Mouse (Mus musculus) embryonic fibroblast, embryonic 13.5 days (primary cell): ENCODE results near the gene Hs3st2. TPM values are rescaled to one million over a fixed set of nuclear protein-coding genes. Genes with fewer than 3 reads are reported as not detected.

Experiments
- H3K27ac ChIP-seq: 2 replicates; pipeline ENCODE4 v1.5.1; 2012; ENCODE audit warnings: low read length, control low read depth, inconsistent platforms; ENCODE audit not compliant: insufficient read depth
- H3K4me1 ChIP-seq: 2 replicates; pipeline ENCODE4 v1.6.1; 2011; ENCODE audit warnings: low read length; ENCODE audit not compliant: control insufficient read depth, insufficient read depth
- H3K4me3 ChIP-seq: 2 replicates; pipeline ENCODE4 v1.5.1; 2011; ENCODE audit warnings: mild to moderate bottlenecking, control low read depth, low read length; ENCODE audit not compliant: insufficient read depth
- CTCF ChIP-seq: IDR thresholded peaks from 2 replicates; pipeline ENCODE4 v1.5.1; 2011; ENCODE audit warnings: mild to moderate bottlenecking, control low read depth, low read length, moderate library complexity, borderline replicate concordance; ENCODE audit not compliant: insufficient read depth
- POLR2A ChIP-seq: IDR thresholded peaks from 2 replicates; pipeline ENCODE4 v1.6.1; 2011; ENCODE audit warnings: low read depth, mild to moderate bottlenecking, control low read depth, low read length, moderate library complexity
- polyA plus RNA-seq: library from polyadenylated mRNA; stranded (reverse); fragments of >200 nt; gene quantifications from 2 replicates; pipeline ENCODE4 v1.2.4, GENCODE M21; 2011; ENCODE audit warnings: low read depth; ENCODE audit not compliant: missing spikeins, insufficient read length

Gene Hs3st2
- polyA plus RNA-seq, 1 experiment: not detected

DNA sequence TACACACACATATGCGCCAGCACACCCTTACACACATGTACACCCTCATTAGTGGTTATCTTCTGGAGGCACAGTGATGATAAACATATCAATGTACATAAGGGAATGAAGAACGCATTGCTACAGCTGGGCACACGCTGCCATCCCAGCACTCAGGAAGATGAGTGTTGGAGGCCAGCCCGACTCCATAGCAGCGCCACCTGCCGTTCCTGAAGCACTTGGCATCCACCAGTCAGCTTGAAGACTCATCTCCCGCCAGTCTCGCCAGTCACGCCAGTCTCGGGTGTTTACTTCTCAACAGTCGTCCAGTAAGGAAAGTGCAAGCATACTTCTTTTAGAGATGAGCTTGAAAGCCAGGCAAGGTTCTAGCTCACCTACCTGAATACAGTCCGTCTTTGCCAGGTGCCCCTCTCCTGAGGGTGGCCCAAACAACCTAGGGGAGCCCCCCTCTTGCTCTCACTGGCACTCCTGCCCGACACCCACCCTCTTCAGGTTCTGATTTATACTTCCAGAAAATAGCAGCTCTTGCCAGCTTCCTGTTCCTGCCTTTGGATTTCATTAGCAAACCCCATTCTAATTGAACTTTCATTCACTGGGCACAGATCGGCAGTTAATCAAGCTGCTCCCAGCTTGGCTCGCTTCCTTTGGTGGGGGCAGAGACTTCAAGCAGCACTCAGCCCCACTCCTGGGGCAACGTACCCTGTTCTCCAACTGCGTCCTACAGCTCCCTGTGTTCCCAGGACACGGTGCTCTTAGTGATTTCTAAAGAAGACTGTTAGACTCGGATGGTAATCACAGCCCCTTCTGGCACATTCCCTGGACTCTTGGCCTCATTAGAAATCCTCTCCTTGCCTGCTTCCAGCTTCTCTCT, 148.0 kb downstream of the Hs3st2 start:
- Histone ChIP-seq H3K4me3 (no peak overlapping the region), H3K27ac (no peak overlapping the region), H3K4me1 (no peaks in the 10 kb centered on the region)
- TF ChIP-seq CTCF (no peak), POLR2A (no peak)

- H3K4me3 ChIP-seq: no peak overlapping the region
- H3K27ac ChIP-seq: no peak overlapping the region
- TF ChIP-seq CTCF (no peak), POLR2A (no peak)
- H3K4me1 ChIP-seq: no peaks in the 10 kb centered on the region
Observed at GRCm38 (mm10) chr7:121542458-121542857, 150.8 kb downstream of the Hs3st2 start.

- H3K4me3 ChIP-seq: no peak overlapping the region
- TF ChIP-seq CTCF (no peak), POLR2A (no peak)
- no peaks in the 10 kb centered on the region for H3K4me1 ChIP-seq
- H3K27ac ChIP-seq: no peak overlapping the region
Observed at GRCm38 (mm10) chr7:121549329-121550022, 157.8 kb downstream of the Hs3st2 start.
